Mouse (Mus musculus): ENCODE results near the gene March9.

DNA sequence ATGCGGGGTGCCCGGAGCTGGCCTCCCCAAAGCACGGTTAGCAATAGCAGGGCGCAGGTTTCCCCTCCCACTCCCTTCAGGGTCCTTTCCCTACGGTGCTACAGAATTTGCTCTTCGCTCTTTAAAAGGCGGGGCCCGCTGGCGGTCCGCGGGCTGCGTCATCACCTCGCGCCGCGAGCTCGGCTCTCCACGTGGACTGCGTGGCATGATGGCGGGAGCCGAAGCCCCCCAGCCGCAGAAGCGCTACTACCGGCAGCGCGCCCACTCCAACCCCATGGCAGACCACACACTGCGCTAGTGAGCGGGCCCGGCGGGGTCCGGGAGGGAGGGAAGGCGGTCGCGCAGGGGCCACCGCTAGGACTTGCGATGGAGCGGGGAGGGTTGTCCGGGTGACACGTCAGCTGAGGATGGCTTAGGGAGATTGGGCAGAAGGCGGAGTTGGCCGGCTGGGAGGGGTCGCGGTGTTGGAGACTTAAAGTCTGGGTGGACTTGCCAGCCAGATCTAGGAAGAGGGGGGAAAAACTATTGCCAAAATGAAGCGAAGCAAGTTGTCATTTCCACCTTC, 18.1 kb downstream of the March9 start:
- peak; percentile 48; the same call in 1 of the 2 replicates for TF ChIP-seq POLR2AphosphoS2 (IDR thresholded peaks at IDR 0.05; ENCODE audit: low read length)
- no peak for TF ChIP-seq CTCF (IDR thresholded peaks at IDR 0.05 in 2 of 3, conservative IDR thresholded peaks at IDR 0.05 in 1 of 3; ENCODE audit: control insufficient read depth in 1 of 3, insufficient read depth in 1 of 3, low read depth in 2 of 3, low read length in 3 of 3, poor library complexity in 1 of 3, severe bottlenecking in 1 of 3)
- TF ChIP-seq SIN3A (IDR thresholded peaks at IDR 0.05; ENCODE audit: low read length): peak; percentile 99
- TF ChIP-seq POLR2A (IDR thresholded peaks at IDR 0.05; ENCODE audit: control insufficient read depth in 1 of 2, insufficient read depth in 1 of 2, low read depth in 1 of 2, low read length in 2 of 2, poor library complexity in 1 of 2): peak; percentile 70 to 78; a peak in 3 of 4 replicates
- peak; percentile 99 for TF ChIP-seq MAX (IDR thresholded peaks at IDR 0.05; ENCODE audit: low read length)
- no peak for TF ChIP-seq POLR2AphosphoS5 (IDR thresholded peaks at IDR 0.05; ENCODE audit: borderline replicate concordance, low read depth, low read length)
- no peak for TF ChIP-seq RCOR1 (IDR thresholded peaks at IDR 0.05; ENCODE audit: low read depth, low read length)
- no peak for TF ChIP-seq TAL1 (IDR thresholded peaks at IDR 0.05; ENCODE audit: low read length)
- TF ChIP-seq EP300 (IDR thresholded peaks at IDR 0.05; ENCODE audit: low read depth in 1 of 2, low read length in 2 of 2): no peak
- no peak for TF ChIP-seq GABPA (IDR thresholded peaks at IDR 0.05; ENCODE audit: low read depth, low read length)
- no peak for TF ChIP-seq ELF1 (IDR thresholded peaks at IDR 0.05; ENCODE audit: low read depth, low read length)
